Mouse (Mus musculus) MEL (cell line): ENCODE data around the gene Asb2. TPM values are rescaled to one million over a fixed set of nuclear protein-coding genes. Genes with fewer than 3 reads are reported as not detected.
A peak's percentile ranks its signal among the peaks of the same experiment; 100 is the strongest.

Source experiments
- DNase-seq: peaks from one replicate; pipeline ENCODE4 v3.0.0; 2011; ENCODE audit warnings: low read depth, low spot score
- H3K27ac ChIP-seq: 2 replicates; pipeline ENCODE4 v1.5.1; 2012; ENCODE audit warnings: low read depth, mild to moderate bottlenecking, control low read depth, low read length, moderate library complexity; ENCODE audit not compliant: control insufficient read depth
- H3K27me3 ChIP-seq, 2 experiments: fragments of 150-350 bp in 1 of 2; sonication (generic) in 1 of 2; 2 replicates each; pipeline ENCODE4 v1.6.1; 2012; ENCODE audit warnings: low read length in 2 of 2, mild to moderate bottlenecking in 2 of 2, improper control_type of control experiment in 1 of 2, moderate library complexity in 1 of 2; ENCODE audit not compliant: insufficient read depth in 2 of 2, control insufficient read depth in 1 of 2
- H3K36me3 ChIP-seq, 2 experiments: 2 replicates each; pipeline ENCODE4 v1.6.1; 2012 to 2014; ENCODE audit warnings: low read length in 2 of 2, improper control_type of control experiment in 1 of 2, inconsistent platforms in 1 of 2, mild to moderate bottlenecking in 1 of 2; ENCODE audit not compliant: insufficient read depth in 2 of 2, control insufficient read depth in 1 of 2
- H3K4me1 ChIP-seq, 2 experiments: fragments of 150-350 bp in 1 of 2; sonication (generic) in 1 of 2; 2 replicates each; pipeline ENCODE4 v1.6.1; 2012; ENCODE audit warnings: low read length in 2 of 2, improper control_type of control experiment in 1 of 2, mild to moderate bottlenecking in 1 of 2; ENCODE audit not compliant: insufficient read depth in 2 of 2, control insufficient read depth in 1 of 2
- H3K4me3 ChIP-seq, 2 experiments: fragments of 150-350 bp in 1 of 2; sonication (generic) in 1 of 2; 2 replicates each; pipeline ENCODE4 v1.5.1; 2012; ENCODE audit warnings: low read depth in 2 of 2, low read length in 2 of 2, mild to moderate bottlenecking in 2 of 2, moderate library complexity in 2 of 2, control low read depth in 1 of 2, improper control_type of control experiment in 1 of 2; ENCODE audit not compliant: control insufficient read depth in 1 of 2, insufficient read depth in 1 of 2
- H3K79me2 ChIP-seq: 2 replicates; pipeline ENCODE4 v1.6.1; 2012; ENCODE audit warnings: mild to moderate bottlenecking, low read length, moderate library complexity; ENCODE audit not compliant: control insufficient read depth, poor library complexity, insufficient read depth
- H3K9ac ChIP-seq: 2 replicates; pipeline ENCODE4 v1.6.1; 2012; ENCODE audit warnings: low read depth, mild to moderate bottlenecking, control low read depth, low read length, moderate library complexity; ENCODE audit not compliant: control insufficient read depth, poor library complexity, severe bottlenecking
- H3K9me3 ChIP-seq: fragments of 150-350 bp; sonication (generic); replicated peaks from 2 replicates; pipeline ENCODE4 v1.6.1; 2012; ENCODE audit warnings: mild to moderate bottlenecking, low read length, improper control_type of control experiment, moderate library complexity; ENCODE audit not compliant: insufficient read depth
- BHLHE40 ChIP-seq: IDR thresholded peaks from 2 replicates; pipeline ENCODE4 v1.6.1; 2012; ENCODE audit warnings: low read depth, mild to moderate bottlenecking, inconsistent platforms, low read length, improper control_type of control experiment, borderline replicate concordance
- CHD1 ChIP-seq: IDR thresholded peaks from 2 replicates; pipeline ENCODE4 v1.6.1; 2012; ENCODE audit warnings: low read depth, mild to moderate bottlenecking, inconsistent platforms, low read length, improper control_type of control experiment
- CTCF ChIP-seq, 3 experiments: IDR thresholded peaks in 2 of 3; conservative IDR thresholded peaks in 1 of 3; 2 replicates each; pipeline ENCODE4 v1.5.1; 2011 to 2012; ENCODE audit warnings: low read length in 3 of 3, low read depth in 2 of 3, mild to moderate bottlenecking in 2 of 3, improper control_type of control experiment in 1 of 3, inconsistent platforms in 1 of 3, mixed read lengths in 1 of 3, moderate library complexity in 1 of 3; ENCODE audit not compliant: control insufficient read depth in 1 of 3, insufficient read depth in 1 of 3, poor library complexity in 1 of 3, severe bottlenecking in 1 of 3
- E2F4 ChIP-seq: IDR thresholded peaks from 2 replicates; pipeline ENCODE4 v1.6.1; 2011; ENCODE audit warnings: low read depth, low read length, improper control_type of control experiment, borderline replicate concordance
- ELF1 ChIP-seq: IDR thresholded peaks from 2 replicates; pipeline ENCODE4 v1.6.1; 2014; ENCODE audit warnings: low read depth, mild to moderate bottlenecking, inconsistent platforms, low read length, improper control_type of control experiment, moderate library complexity
- GABPA ChIP-seq: IDR thresholded peaks from 2 replicates; pipeline ENCODE4 v1.6.1; 2012; ENCODE audit warnings: low read depth, mild to moderate bottlenecking, inconsistent platforms, low read length, improper control_type of control experiment, moderate library complexity
- GATA1 ChIP-seq: IDR thresholded peaks from 2 replicates; pipeline ENCODE4 v1.6.1; 2011; ENCODE audit warnings: low read depth, low read length, improper control_type of control experiment
- JUND ChIP-seq: IDR thresholded peaks from 2 replicates; pipeline ENCODE4 v1.6.1; 2011; ENCODE audit warnings: low read depth, mild to moderate bottlenecking, improper control_type of control experiment, low read length
- KAT2A ChIP-seq: conservative IDR thresholded peaks from 2 replicates; pipeline ENCODE4 v1.6.1; 2012; ENCODE audit warnings: low read depth, low read length, improper control_type of control experiment, inconsistent platforms
- MAX ChIP-seq: IDR thresholded peaks from 2 replicates; pipeline ENCODE4 v1.6.1; 2011; ENCODE audit warnings: low read length, improper control_type of control experiment
- MAZ ChIP-seq: IDR thresholded peaks from 2 replicates; pipeline ENCODE4 v1.6.1; 2012; ENCODE audit warnings: low read depth, mild to moderate bottlenecking, inconsistent platforms, low read length, improper control_type of control experiment
- MEF2A ChIP-seq: IDR thresholded peaks from 2 replicates; pipeline ENCODE4 v1.6.1; 2014; ENCODE audit warnings: low read depth, mild to moderate bottlenecking, inconsistent platforms, low read length, improper control_type of control experiment; ENCODE audit not compliant: poor library complexity, insufficient replicate concordance, severe bottlenecking; ENCODE audit errors: extremely low read depth
- MXI1 ChIP-seq: IDR thresholded peaks from 2 replicates; pipeline ENCODE4 v1.6.1; 2011; ENCODE audit warnings: mild to moderate bottlenecking, low read depth, low read length, improper control_type of control experiment
- MYB ChIP-seq: IDR thresholded peaks from 2 replicates; pipeline ENCODE4 v1.6.1; 2011; ENCODE audit warnings: mild to moderate bottlenecking, low read depth, low read length, improper control_type of control experiment
- NRF1 ChIP-seq: IDR thresholded peaks from 2 replicates; pipeline ENCODE4 v1.6.1; 2014; ENCODE audit warnings: low read depth, mild to moderate bottlenecking, inconsistent platforms, low read length, improper control_type of control experiment, moderate library complexity; ENCODE audit not compliant: poor library complexity, insufficient read depth, severe bottlenecking
- POLR2AphosphoS2 ChIP-seq: IDR thresholded peaks from 2 replicates; pipeline ENCODE4 v1.6.1; 2011; ENCODE audit warnings: low read length, improper control_type of control experiment
- TAL1 ChIP-seq: IDR thresholded peaks from 2 replicates; pipeline ENCODE4 v1.6.1; 2012; ENCODE audit warnings: mild to moderate bottlenecking, inconsistent platforms, low read length, moderate library complexity, mixed read lengths
- TBP ChIP-seq: IDR thresholded peaks from 2 replicates; pipeline ENCODE4 v1.8.0; 2011; ENCODE audit warnings: low read depth, low read length, improper control_type of control experiment
- USF1 ChIP-seq: IDR thresholded peaks from 2 replicates; pipeline ENCODE4 v1.6.1; 2014; ENCODE audit warnings: low read depth, mild to moderate bottlenecking, inconsistent platforms, low read length, improper control_type of control experiment, moderate library complexity
- USF2 ChIP-seq, 2 experiments: IDR thresholded peaks; 2 replicates each; pipeline ENCODE4 v1.6.1; 2011 to 2012; ENCODE audit warnings: improper control_type of control experiment in 2 of 2, low read length in 2 of 2, borderline replicate concordance in 1 of 2, inconsistent platforms in 1 of 2, low read depth in 1 of 2, mild to moderate bottlenecking in 1 of 2; ENCODE audit not compliant: insufficient read depth in 1 of 2
- ZC3H11A ChIP-seq: IDR thresholded peaks from 2 replicates; pipeline ENCODE4 v1.6.1; 2012; ENCODE audit warnings: low read depth, mild to moderate bottlenecking, inconsistent platforms, low read length, improper control_type of control experiment
- ZMIZ1 ChIP-seq: IDR thresholded peaks from 2 replicates; pipeline ENCODE4 v1.6.1; 2012; ENCODE audit warnings: low read depth, mild to moderate bottlenecking, inconsistent platforms, low read length, improper control_type of control experiment, moderate library complexity
- polyA plus RNA-seq, 2 experiments: library from polyadenylated mRNA; stranded (reverse) in 1 of 2; unstranded in 1 of 2; fragments of >175 nt in 1 of 2; fragments of >200 nt in 1 of 2; gene quantifications; 2 replicates each; pipeline versions ENCODE4 v1.2.1 to v1.2.4; 2012; ENCODE audit warnings: low replicate concordance in 2 of 2, low read depth in 1 of 2; ENCODE audit not compliant: insufficient read length in 2 of 2, insufficient read depth in 1 of 2, missing spikeins in 1 of 2
- total RNA-seq: library from RNA; depleted of rRNA; stranded (reverse); fragments of 300-350 nt; gene quantifications from 2 replicates; pipeline ENCODE4 v1.2.3, GENCODE M21; 2012

Asb2 gene
- total and polyA plus RNA-seq, 3 experiments = 0.18 TPM; not detected in 2

DNA sequence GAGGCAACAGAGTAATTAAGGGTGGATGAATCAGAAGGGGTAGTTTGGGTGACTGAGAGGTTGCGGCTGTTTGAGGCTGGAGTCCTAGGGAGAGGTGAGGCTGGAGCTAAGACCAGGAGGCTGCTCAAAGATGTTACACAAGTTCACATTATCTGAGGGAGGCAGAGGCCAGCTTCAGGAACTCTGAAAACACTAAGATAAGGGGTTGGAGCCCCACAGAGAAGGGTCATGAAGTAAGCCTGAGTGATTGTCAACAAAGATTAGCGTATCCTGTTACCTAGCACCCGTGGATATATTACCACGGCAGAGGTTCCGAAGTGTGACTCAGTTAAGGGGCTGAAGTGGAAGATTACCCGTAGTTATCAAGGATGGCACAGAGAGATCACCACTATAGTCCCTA, 37.7 kb upstream of the Asb2 start (continued):
- TF ChIP-seq MAX (no peak; the same call in 1 of the 2 replicates), MYB (0 out of 2 replicates have a peak, but pooled peaks have one; percentile 48), GATA1 (peak; percentile 99), ZC3H11A (no peak), JUND (peak; percentile 71), BHLHE40 (peak; percentile 77; the same call in 1 of the 2 replicates), USF2 (IDR thresholded peaks at IDR 0.05; ENCODE audit: borderline replicate concordance in 1 of 2, insufficient read depth in 1 of 2, low read depth in 1 of 2, low read length in 2 of 2) (no peak), ZMIZ1 (no peak), MXI1 (peak; percentile 52; the same call in 1 of the 2 replicates), TBP (no peak), CTCF (IDR thresholded peaks at IDR 0.05 in 2 of 3, conservative IDR thresholded peaks at IDR 0.05 in 1 of 3; ENCODE audit: control insufficient read depth in 1 of 3, insufficient read depth in 1 of 3, low read depth in 2 of 3, low read length in 3 of 3, poor library complexity in 1 of 3, severe bottlenecking in 1 of 3) (no peak), TAL1 (peak; percentile 99), MEF2A (no peak), E2F4 (no peak), POLR2AphosphoS2 (peak; percentile 71; the same call in 1 of the 2 replicates), USF1 (no peak), ELF1 (0 out of 2 replicates have a peak, but pooled peaks have one; percentile 33), CHD1 (no peak)
- TF ChIP-seq, all 39 proteins: peak for 20

GRCm38 (mm10) chr12:103391098-103391497, 35.3 kb upstream of the Asb2 start:
- Histone ChIP-seq H3K4me1 (peaks cover 16 to 40% of the 10 kb centered on the region in 2 experiments), H3K27me3 (no peaks in the 10 kb centered on the region), H3K27ac (no peak overlapping the region), H3K9me3 (no peaks in the 10 kb centered on the region), H3K9ac (no peak overlapping the region), H3K36me3 (peaks cover 0 to 34% of the 10 kb centered on the region in 2 experiments; a peak in 2 of 4 replicates)
- no peak for DNase-seq
- TF ChIP-seq ZC3H11A (no peak), NRF1 (no peak), CHD1 (no peak), GABPA (no peak), MAZ (no peak), KAT2A (no peak)
- TF ChIP-seq, all 39 proteins: peak for 0
- peaks cover 8% of the 10 kb centered on the region for H3K79me2 ChIP-seq
- H3K4me3 ChIP-seq = no peak overlapping the region
